Comparison of ENCODE assay signal across 9 mouse cellular contexts in the genomic region with DNA sequence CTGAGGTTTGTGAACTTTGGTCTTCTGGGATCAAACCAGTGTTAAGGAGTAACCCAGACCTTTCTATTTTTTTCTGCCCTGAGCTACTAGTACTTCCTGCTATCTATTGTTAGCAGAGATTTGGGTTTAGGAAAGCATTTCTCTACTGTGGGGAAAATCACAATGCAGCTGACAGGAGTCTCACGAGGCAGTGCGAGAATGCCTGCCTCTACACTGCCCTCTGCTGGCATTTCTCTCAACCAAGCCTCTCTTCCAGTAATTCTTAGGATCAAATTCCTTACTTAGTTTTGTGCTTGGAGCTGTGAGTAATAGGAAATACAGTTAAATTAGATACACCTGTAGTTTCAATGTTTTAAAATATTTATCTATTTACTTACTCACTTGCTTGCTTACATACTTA.
A peak's percentile ranks its signal among the peaks of the same experiment; 100 is the strongest.
DNase-seq lines count a peak whose midpoint lies in the region; ATAC-seq and TF ChIP-seq lines count a peak whose summit lies in the region.
"Had no signal": no experiment of that assay in that cellular context is flagged by ENCODE, and none has a peak within 500 bp of the region (broad histone marks: within the 10 kb centered on the region; RNA-seq: fewer than 3 reads in every experiment).

No protein-coding gene starts in this region.

- no peaks in the 10 kb centered on the region for H3K9me3 ChIP-seq in E14TG2a.4 (ENCODE audit: low read length)
- H3K9me3 ChIP-seq: liver, embryonic 13.5 days had no signal

- intact Hi-C loops in gastrocnemius, postnatal 14 days (cut with DNase I; ENCODE audit: low total_unique reads) = no loop called here

- ATAC-seq in common myeloid progenitor, adult 5-6 weeks (replicated peaks; ENCODE audit: low read depth, poor library complexity, severe bottlenecking) = peak; percentile 60; the same call in 1 of the 2 replicates
- ATAC-seq in erythroblast, adult 5-6 weeks (replicated peaks; ENCODE audit: low FRiP score, poor library complexity, severe bottlenecking) = no peak

- H3K4me3 ChIP-seq in E14TG2a.4 (replicated peaks; ENCODE audit: low read length) = no peak overlapping the region
- no peak overlapping the region for H3K4me3 ChIP-seq in lung, adult 2 months (replicated peaks; ENCODE audit: extremely low read depth, low read depth, low read length)
- H3K4me3 ChIP-seq: liver, embryonic 13.5 days had no signal

- no peak for TF ChIP-seq POLR2A in lung, adult 2 months (IDR thresholded peaks at IDR 0.05; ENCODE audit: borderline replicate concordance, extremely low read depth, low read depth, low read length)

- H3K4me1 ChIP-seq in E14TG2a.4 (replicated peaks; ENCODE audit: low read depth, low read length) = no peaks in the 10 kb centered on the region
- 0 out of 2 replicates have a peak, but pooled peaks cover 2% of the 10 kb centered on the region for H3K4me1 ChIP-seq in lung, adult 2 months (ENCODE audit: control insufficient read depth, insufficient read depth, low read length)
- H3K4me1 ChIP-seq: liver, embryonic 13.5 days had no signal

- WGBS in lung, adult 2 months = 5% methylated on average over 2 of the region's 2 CpGs

- DNase-seq in ZHBTc4 (ENCODE audit: low read depth, low spot score) = peak; percentile 63
- peak; percentile 62 for DNase-seq in gastrocnemius, postnatal 14 days
- peak; percentile 60 to 85 for DNase-seq in kidney, postnatal 36 days
- peak; percentile 21 for DNase-seq in lung, adult 2 months
- peak; percentile 69 for DNase-seq in retina, postnatal 1 day
- DNase-seq: liver, embryonic 13.5 days had no signal

- no peaks in the 10 kb centered on the region for H3K36me3 ChIP-seq in E14TG2a.4 (ENCODE audit: insufficient read depth, low read length)
- H3K36me3 ChIP-seq: liver, embryonic 13.5 days had no signal

- peak; percentile 80 for TF ChIP-seq CTCF in E14TG2a.4 (conservative IDR thresholded peaks at IDR 0.05; ENCODE audit: low read length)
- TF ChIP-seq CTCF in lung, adult 2 months (IDR thresholded peaks at IDR 0.05; ENCODE audit: insufficient read depth, low read length) = peak; percentile 85

- H3K27me3 ChIP-seq in E14TG2a.4 (ENCODE audit: insufficient read depth, low read length) = no peaks in the 10 kb centered on the region
- H3K27me3 ChIP-seq: liver, embryonic 13.5 days had no signal

Comparison
In these comparisons a context has a peak if more than half of its experiments do, and no peak if none do; other contexts are left out.
1. DNase-seq: peak in every context shown above with its lines; median percentile 72 in kidney, postnatal 36 days; 69 in retina, postnatal 1 day; 63 in ZHBTc4; 62 in gastrocnemius, postnatal 14 days; 21 in lung, adult 2 months.